Mouse (Mus musculus) layer of hippocampus, adult 9-11 months (tissue): Measurements from ENCODE around the gene Ficd.
A peak's percentile ranks its signal among the peaks of the same experiment; 100 is the strongest.
"Not testable (repeated sequence)": the region's sequence is repeated elsewhere in the genome, so short reads cannot be mapped to it uniquely, and the experiment has no call there.

Experiments used
- DNase-seq: peaks from one replicate; pipeline ENCODE4 v3.0.0; 2022

The Ficd gene

DNA sequence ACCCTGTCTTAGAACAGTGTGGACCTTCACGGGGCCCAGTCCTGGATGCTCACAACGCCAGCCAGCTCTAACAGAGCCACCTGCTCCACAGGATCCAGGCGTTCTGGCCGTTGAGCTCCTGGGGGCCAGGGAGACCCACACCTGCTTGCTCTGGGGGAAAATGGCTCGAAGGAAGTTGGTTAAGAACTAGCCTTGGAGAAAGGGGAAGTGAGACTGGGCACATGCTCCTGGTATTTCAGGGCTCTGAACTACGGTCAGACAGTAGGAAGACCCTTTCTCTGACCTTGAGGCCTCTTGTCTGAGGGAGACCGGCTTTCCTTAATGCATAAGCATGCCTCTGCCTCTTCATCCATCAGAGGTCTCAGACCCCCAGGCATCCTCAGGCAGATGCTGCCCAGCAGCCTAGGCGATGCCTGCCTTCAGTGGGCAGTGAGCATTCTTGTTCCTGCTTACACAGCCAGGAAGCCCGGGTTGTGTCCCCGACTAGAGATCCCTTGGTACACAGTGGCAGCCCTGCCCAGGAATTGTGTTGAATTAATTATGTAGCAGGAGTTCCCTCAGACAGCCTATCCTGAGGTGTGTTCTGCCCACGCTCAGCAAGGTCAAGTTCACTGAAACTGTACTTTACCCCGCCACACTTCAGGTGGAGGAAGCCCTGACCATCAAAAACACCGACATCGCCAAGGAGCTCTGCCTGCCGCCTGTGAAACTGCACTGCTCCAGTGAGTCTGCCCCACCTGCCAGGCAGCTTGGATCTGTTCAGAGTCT lies 40.7 kb downstream of the Ficd start:
- DNase-seq = peak; percentile 56

GRCm38 (mm10) chr5:113776896-113777226 lies 41.3 kb downstream of the Ficd start:
- DNase-seq = peak; percentile 79

DNA sequence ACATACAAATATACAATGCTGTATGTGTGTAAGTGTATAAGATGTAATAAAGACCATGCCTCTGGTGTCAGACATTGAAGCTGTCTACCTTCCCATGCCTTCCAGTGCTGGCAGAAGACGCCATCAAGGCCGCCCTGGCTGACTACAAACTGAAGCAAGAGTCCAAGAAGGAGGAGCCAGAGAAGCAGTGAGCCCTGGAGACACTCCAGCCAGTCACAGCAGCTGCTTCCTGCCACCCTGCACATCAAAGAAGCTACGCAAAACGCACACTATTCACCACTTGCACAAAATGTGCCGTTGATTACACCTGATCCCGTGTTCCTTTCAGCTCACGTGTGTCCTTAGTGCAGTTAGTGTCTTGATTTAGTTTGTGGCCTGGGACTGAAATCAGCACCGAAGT lies 42.1 kb downstream of the Ficd start:
- peak; percentile 29 for DNase-seq

GRCm38 (mm10) chr5:113779569-113779968 lies 44.0 kb downstream of the Ficd start:
- DNase-seq = no peak

DNA sequence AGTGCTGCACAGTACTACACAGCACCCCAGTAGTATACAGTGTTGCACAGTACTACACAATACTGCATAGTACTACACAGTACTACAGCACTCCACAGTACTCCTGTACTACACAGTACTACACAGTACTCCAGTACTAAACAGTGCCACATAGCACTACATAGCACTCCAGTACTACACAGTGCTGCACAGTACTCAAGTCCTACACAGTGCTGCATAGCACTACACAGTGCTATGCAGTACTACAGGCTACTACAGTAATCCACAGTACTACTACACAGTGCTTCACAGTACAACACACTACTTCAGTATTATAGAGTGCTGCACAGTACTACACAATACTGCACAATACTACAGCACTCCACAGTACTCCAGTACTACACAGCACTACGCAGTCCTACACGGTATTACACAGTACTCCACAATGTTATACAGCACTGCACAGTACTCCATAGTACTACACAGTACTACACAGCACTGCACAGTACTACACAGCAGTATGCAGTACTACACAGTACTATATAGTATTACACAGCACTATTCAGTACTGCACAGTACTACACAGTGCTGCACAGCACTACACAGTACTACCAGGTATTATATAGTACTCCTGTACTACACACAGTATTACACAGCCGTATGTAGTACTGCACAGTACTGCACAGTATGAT lies 44.6 kb downstream of the Ficd start:
- no peak for DNase-seq

GRCm38 (mm10) chr5:113780763-113781162 lies 45.2 kb downstream of the Ficd start:
- DNase-seq = peak; percentile 54

DNA sequence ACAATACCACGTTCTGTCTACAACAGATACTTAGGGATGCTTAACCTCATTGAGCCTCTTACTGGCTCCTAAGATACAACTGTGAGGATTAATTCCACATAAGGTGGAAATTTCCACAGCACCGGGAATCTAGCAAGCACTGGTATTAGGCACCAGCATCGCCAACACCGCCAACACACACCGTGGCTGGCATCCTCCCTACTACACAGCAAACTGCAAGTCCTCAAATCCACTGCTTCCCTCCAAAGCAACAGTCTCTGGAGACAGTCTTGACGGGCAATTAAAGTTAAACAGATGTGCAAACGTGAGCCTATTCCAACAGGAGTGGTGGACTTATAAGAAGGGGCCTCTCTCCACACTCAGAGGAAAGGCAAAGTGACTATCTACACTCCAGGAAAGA lies 45.7 kb downstream of the Ficd start:
- DNase-seq = no peak

GRCm38 (mm10) chr5:113781875-113782274 lies 46.3 kb downstream of the Ficd start:
- no peak for DNase-seq

DNA sequence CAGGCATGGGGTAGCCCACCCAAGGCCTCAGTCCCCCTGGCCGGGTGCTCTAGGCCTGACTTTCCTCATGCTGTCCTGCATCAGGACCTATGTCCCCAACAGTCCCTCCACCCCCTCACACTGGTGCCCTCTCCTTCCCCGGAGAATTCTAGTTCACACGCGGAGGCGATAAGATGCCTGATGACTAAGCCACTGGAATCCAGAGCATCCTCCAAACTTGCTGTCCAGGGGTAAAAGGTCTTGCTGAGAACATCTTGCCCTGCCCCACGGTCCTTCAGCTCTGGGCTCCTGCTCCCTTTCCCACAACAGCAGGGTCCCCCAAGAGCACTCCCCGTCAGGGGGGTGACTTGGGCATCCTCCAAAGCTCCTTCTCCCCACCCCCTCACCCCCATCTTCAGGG lies 47.0 kb downstream of the Ficd start:
- no peak for DNase-seq

DNA sequence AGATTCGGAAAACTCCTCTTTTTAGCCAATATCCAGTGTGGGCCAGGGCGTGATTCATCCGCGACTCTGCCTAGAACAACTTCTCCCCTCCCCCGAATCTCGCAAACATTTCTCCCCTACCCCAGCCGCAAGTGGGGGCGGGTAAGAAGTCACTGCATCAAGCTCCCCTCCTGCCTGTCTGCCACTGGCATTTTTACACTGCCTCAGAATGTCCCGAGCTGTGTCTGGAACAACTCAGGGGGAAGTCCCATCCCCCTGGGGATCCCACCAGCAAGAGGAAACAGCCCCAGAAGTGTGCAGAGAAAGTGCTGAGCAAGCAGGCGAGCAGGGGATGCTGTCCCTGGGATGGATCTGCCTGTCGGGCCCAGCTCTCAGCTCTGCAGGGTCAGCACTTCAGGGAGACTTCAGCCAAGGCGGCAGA lies 48.0 kb downstream of the Ficd start:
- DNase-seq = peak; percentile 89

- not testable (repeated sequence) for DNase-seq
Measured at GRCm38 (mm10) chr5:113784104-113784503, 48.5 kb downstream of the Ficd start.

GRCm38 (mm10) chr5:113786985-113787384 lies 51.4 kb downstream of the Ficd start:
- peak; percentile 88 for DNase-seq

DNA sequence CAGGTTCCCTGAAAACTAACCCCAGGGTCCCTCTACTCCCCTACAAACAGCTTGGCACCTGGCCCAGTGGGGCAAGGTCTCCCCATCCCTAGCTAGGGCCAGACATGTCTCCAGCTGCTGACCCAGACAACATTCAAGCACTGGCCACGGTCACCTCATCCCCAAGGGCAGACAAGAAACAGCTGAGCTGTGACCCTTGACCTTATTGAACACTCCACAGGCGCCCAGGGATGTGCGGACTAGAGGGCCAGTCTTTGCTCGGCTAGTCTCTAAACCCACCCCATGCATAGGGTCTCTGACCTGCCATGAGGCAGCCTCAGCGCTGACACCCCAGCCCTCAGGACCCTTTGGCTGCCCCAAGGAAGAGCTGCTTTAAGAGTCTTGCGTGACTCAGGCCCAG lies 53.0 kb downstream of the Ficd start:
- no peak for DNase-seq

DNA sequence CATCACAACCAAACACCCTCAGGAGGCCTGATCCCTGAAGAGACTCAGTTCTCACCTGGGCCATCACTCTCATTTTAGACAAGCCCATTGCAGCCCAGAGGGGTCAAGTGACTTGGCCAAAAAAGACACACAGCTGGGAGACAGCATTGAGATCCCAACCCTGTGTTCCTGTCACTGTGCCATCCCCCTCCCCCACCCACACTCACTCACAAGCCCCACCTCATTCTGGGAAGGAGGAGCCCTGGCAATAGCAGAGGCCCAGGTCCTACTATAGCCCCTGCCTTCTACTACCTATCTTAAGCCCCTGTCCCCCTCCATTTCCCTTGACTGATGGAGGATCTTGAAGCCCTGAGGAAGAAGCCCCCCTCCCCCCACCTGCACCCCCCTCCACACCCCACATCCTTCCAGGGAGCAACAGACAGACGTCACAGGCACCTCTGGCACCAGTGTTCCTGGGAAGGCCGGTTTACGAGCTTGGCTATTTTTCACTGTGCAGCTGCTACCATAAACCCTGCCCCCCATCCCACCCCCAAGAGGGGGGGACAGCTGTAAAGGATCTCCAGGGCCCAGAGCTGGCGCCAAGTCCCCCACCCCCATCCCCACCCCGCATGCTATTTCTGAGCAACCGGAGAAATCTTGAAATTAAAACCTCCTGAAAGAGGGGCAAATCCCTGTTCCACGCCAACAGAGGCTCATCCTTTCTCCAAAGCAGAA lies 53.6 kb downstream of the Ficd start:
- DNase-seq = no peak
